Mouse (Mus musculus) induced T-regulatory cell, adult 2 months (primary cell): ENCODE data around the gene Arpc5.
"Not testable (repeated sequence)": the region's sequence is repeated elsewhere in the genome, so short reads cannot be mapped to it uniquely, and the experiment has no call there.

Experiments
- DNase-seq: peaks from one replicate; pipeline ENCODE4 v3.0.0-alpha.2; 2012; ENCODE audit warnings: low read depth

Arpc5 gene

DNA sequence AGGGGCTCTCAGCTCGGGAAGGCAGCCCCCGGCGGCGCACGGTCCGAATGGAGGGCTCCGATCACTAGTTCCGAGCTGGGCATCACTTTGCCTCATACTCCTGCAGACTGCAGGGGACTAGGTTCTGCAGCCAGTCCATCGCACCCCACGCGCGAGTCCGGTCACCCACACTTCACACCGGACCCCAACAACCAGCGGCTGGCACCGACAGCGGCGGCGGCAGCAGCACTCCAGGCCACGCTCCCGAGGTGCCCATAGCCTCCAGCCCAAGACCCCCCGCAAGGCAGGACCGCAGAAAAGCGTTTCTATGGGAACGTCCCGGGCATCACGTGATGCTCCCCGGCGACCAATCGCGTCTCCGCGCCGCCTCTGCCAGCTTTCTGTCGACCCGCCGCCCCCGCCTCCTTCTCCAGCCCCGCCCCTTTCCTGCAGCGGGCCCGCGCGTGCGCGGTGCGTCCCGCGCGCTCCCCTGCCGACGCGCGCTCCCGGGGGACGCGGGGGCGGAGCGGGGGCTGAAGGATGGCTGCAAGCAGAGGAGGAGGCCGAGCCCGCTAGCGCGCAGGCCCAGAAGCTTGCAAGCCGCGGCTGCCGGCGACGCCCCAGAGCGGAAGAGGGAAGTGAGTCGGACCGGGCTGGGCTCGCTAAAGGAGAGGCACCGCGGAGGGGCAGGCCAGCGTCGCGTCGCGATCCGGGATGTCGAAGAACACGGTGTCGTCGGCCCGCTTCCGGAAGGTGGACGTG, at the start of gene Arpc5, which contains the start of gene Rgl1:
TSS of gene Arpc5 (plus strand) at position 511 of the 741 bp plus-strand sequence.
TSS of gene Rgl1 (minus strand) at position 320 of the 741 bp plus-strand sequence.
- peak; percentile 98 for DNase-seq

DNA sequence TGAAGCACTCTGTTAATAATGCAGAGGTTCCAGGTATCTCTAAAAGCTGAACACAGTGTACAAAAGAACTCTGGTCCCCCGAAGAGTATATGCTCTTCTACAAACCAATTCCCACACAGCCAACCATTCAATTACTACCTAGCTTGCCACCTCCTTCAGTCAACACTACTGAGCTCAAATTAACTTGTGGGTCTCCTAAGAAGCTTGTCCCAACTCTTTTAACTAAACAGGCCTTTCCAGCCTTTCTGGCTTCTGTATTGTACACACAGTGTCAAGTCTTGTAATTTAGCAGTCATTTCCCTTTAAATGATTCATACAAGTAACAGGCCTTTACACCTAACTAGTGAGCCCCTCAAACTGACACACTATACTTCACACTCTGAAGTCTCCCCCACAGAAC, 49.0 kb upstream of the Arpc5 start:
- no peak for DNase-seq

DNA sequence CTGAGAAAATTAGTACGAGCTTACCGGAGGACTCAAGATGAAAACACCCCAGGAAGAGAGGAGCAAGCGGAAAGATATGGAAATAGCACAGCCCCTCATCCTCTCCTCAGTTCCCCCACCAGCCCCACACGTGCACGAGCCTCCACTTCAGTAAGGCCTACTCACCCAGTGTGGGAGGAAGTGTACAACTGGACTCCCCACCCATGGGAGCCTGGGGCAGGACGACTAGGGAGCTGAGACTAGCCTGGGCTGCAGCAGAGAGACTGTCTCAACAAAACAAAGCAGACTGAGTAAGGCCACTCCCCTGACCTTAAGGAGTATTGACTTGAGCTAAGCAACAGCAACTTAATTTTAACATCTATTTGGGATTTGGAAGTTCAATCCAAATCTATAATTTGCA, 48.1 kb upstream of the Arpc5 start:
- no peak for DNase-seq

DNA sequence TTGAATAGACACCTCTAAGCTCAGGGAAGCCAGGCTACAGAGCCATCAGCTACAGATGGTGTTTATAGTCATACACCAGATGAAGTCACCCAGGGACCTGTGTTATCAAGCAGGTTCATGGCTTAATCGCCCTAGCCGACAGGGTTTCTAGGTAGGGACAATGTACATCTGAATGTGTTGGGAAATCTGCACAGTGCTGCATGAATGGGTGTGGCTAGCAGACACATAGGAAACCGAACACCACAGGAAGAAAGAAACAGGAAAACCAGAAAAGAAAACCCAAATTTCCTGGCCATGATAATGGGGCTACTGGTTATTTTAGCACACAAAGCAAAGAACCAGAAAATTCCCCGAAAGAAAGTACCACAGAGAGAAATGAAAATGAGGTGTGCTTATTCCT, 45.4 kb upstream of the Arpc5 start:
- peak; percentile 8 for DNase-seq

DNA sequence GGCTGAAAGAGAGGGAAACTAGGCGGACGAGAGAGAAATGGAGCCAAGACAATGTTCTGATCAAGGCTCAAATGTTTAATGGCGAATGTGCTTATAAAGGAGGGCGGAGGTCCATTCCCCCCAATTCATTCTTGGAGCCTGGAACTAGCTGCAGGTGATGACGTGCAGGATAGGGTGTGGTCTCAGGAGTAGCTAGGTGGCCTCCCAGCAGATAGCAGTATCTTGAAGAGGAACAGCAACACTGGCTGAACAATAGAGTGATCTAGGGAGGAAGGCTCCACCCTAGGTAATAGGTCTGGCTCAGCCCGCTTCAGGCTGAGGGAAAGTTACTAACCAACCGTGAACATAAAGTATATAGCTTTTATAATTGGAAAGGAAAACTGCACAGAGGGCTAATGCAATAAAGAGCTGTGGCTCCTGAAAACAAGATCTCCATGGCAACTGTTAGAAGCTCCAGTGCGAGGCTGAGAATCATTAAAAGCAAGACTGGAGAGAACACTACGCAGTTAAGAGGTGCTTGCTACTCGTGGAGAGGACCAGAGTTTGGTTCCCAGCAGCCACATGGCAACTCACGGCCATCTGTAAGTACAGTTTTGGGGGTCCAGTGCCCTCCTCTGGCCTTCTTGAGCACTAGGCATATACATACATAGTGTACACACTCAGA, 44.7 kb upstream of the Arpc5 start:
- no peak for DNase-seq

DNA sequence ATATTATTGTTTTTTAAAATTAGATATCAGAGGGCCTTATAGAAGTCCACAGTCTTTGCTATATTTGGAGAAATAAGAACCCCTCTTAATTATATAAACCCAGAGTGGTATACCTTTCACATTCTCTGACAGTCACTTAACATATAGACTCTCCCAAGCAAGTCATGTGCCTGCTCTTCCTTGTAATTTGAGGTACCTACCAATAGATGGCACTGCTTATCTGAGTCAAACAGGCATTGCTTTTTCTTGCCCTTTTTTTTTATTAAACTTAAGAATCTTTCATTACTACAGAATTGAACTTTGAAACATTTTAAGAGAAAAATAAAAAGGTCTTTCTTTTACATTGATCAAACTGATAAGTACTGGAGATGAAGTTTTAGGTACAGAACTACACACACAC, 42.1 kb upstream of the Arpc5 start:
- peak; percentile 62 for DNase-seq

DNA sequence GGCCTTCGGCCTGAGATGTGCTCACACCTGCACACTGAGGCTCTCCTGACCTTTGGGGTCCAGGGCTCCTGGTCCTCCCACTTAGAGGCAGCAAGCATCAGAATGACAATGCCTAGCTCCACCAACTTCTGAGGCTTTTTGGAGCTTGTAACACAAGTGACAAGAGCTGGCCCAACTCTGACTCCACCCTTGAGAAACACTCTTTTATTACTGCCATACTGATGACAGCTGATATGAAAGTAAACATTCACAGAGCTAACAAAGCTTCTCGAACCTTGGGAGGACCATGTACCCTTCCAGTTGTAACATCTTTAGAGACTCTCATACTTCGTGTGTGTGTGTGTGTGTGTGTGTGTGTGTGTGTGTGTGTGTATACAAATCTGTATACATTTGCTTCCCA, 40.2 kb upstream of the Arpc5 start:
- no peak for DNase-seq

DNA sequence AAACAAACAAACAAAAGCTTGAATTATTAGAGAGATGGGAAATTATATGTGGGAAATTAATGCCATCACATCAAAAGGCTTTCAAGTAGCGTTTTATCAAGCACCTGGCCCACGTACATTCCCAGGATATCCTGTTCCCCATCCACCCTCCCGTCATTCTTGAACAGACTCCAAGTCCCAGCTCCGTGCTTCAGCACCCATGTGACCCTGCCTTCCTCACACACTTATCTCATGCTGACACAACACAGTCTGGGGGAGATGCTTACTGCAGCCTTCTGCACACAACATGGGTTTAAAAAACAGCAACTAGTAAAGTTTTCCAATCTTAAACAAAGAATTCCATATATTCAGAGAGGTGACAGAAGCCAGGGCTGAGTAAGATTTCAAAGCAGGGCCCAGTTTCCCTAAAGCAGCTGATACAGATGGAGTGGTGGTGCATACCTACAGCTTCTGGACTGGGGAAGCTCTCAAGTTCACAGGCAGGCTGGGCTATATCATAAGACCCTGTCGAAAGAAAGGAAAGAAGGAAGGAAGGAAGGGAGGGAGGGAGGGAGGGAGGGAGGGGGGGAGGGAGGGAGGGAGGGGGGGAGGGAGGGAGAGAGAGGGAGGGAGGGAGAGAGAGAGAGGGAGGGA, 38.6 kb upstream of the Arpc5 start:
- no peak for DNase-seq

DNA sequence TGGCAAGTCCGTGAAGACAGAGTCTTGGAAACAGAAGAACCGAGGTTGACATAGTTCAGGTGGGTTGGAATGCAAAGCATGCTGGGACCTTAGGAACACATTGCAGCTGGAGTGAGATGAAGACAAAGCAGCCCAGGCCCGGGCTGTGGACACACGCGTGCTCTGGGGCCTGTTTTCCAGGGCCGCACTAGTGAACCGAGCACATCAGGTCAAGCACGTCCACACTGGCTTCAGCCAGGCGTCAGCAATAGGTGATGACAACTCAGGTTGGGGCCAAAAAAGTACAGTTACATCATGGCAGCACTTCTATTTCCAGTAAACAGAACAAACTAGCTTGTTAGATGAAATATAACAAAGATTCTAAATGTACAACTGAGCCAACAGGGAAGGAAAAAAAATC, 27.5 kb upstream of the Arpc5 start:
- no peak for DNase-seq

DNA sequence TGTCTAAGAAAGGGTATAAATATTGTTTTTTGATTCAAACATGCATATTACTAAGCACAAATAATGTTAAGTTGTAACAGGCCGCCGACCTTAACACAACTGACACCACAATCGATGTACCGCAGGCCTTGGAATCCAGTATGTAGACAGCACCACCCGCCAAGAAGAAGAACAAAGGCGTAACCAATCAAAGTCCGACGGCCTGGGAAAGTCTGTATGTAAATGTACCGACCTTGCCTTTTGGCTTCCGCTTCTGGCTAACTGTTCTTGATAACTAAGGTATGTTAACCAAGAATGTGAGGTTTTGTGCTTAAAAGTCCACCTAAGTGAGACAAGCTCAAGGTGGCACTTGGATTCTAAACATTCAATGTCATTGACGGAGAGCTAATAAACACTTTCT, 27.0 kb upstream of the Arpc5 start:
- DNase-seq = no peak

DNA sequence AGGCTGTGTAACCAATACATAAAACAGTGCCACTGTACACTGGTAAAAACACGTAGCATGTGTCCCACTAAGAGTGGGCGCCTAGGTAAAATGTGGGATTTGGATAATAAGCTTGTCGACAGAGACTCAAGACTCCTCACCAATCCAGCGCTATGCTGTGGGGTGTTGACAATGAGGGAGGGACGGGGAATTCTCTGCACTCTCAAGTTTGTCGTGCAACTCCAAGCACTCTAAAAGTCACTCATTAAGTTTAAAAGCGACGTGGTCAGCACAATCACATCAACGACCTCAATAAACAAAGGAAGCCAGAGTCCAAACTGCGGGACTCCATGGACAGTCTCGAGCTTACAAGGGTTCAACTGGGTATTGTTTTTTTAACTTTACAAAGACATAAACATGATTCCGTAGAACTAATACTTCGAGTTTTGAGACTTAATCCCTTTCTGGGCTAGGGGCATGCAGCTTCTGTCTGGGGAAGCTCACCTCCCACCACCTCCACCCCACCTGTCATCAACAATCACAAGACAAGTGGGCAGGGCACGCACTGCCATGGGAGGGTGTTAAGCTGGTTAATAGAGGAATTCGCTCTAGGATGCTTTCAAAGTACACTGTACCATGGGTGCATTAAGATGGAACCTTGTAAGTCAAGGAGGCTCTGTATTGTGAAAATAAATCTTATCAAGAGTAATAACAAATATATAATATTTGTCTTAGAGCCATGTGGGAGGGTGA, 23.1 kb upstream of the Arpc5 start:
- no peak for DNase-seq

DNA sequence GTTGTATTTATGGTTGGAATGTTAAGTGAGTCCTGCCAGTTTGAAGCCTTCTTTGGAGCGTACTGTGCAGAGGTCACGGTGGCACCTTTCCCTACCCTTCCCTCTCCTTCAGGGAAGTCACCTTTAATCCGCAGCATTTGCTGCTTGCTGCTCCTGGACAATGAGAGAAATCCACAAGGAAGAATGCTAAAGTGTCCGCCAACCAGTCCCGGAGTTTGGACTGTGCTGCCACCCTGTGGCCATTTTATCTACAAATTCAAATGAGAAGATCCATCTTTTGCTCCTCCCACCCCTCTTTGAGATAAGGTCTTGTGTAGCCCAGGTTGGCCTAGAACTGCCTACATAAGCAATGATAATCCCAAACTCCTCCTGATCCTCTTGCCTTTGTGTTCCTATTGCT, 19.9 kb upstream of the Arpc5 start:
- DNase-seq = peak; percentile 73

DNA sequence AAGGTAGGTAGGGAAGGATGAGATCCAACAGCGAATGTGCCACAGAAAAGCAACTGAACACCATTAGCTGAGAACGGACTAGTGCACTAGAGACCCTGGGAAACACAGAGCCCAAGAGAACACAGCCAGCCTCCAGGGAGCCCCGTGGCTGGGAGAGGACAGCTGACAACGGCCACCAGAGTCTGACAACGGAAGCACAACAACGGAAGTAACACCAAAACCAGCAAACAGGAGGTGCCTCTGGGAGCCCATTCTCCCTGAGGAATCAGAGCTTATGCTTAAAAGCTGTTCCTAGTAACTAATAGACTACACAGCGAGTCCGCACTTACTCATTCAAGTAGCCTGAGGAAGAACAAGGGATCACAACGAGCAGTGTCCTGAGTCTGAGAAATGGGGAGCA, 17.1 kb upstream of the Arpc5 start:
- DNase-seq = no peak

DNA sequence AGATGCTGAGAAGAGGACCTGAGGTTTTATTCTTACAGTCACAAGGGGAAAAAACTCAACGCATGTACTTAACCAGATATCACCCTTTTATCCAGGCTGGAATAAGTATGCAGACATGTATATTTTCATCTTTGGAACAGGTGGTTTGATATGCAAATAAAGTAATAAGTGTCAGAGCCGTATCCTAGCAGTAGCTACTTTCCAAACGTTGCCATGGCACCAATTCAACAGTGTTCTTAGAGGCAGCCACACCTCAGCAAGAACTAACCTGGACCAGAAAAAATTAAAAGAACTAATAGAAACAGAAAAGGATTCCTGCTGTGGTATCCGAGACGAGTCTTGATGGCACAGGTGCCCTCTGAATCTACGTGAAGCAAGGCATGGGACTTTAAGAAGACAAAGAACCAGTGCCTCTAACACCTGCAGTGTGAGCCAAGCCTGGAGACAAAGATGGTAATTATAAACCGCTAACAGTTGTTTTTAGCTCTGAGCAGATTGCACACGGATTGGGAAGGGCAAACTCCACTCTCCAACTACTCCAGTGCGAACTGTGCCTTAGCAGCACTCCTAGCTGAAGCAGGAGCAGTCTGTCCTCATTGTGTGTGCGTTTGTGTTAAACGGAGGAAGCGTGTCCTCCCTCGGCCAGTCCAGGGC, 15.9 kb upstream of the Arpc5 start, which contains the start of gene Apobec4:
TSS of gene Apobec4 (plus strand) at position 240 of the 654 bp plus-strand sequence.
- no peak for DNase-seq

DNA sequence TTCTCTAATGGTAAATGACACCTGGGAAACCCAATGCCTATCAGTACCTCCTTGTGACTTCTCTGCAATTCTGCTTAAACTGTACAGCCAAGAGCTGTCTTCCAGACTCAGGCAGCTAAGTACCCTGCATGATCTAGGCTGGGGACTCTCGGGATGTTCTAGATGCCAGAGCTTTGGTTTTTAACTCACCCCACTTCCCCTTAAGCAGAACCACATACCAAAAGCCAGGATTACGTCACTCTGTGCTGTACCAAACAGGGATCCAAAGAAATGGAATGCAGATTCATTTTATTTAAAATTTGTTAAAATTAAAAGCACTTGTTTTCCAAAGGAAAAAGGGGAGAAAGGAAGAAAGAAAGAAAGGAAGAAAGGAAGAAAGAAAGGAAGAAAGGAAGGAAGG, 4.6 kb upstream of the Arpc5 start:
- DNase-seq = no peak

DNA sequence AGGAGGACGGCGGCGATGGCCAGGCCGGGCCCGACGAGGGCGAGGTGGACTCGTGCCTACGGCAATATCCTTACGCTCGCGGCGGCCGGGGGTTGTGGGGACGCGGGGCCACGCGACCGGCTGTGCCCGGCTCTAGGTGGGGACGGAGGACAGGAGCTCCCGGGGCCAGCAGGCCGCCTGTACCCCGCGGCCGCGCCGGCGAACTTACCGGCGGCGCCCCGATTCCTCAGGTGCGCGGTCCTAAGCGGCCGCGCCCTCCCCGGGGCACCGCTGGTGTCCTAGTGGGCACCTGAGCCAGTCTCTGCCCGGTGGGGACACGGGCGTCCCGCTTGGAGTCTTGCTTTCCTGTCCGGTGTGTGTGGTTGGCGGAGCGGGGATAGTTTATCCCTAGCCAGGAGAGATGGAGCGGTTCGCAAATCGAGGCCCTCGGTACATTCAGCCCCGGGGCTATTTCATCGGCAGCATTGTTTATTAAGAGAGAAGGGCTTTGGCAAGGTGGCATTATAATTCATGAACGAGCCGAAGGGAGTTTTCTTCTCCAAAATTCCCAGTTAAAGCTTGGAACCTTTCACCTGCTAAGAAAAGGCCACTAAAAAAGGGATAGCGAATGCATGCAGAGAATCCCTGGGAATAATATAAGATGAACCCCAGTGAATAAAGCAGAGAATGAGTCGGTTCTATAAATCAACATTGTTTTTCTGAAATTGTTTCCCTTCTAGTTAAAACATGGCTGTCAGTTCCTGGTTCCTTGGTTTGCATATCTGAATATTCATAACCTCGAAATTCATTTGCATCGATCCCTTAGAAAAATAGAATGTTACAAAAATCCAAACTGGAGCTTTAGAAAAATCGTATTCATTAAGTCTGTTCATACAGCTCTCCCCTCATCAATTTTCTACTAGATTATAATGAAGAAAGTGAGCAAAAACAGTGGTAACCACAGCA, 734 bp downstream of the Arpc5 start:
- DNase-seq = peak; percentile 75

DNA sequence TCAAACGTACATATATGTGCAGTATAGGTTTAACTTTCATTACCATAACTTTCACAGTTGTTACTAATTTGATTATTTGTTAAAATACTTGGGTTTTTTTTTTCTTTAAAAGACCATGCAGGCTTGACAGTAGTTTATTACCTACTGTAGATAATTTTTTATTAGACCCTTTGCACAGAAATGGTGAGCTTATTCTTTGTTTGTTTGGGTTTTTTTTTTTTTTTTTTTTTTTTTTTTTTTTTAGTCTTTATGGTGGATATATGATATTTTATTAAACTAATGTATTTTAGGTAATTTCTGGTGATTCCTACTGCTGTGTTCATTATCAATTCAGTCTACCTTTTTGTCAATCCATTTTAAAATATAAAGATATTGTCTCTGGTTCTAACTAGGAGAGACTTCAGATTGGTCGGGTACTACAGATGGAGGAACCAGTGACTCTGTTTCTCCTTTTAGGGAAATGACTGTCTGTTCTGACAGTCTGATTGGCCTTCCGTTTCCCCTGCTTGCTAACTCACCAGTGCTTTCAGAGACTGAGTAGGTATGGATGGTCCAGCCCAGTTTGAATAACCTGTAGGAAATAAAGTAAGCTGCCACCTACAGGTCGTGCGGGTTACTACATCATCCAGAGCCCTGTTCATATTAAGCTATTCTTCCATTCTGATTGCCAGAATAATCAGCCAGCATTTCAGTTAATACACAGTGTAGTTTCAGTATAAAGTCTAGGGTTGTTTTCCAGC, 1.6 kb downstream of the Arpc5 start:
- peak; percentile 94 for DNase-seq

DNA sequence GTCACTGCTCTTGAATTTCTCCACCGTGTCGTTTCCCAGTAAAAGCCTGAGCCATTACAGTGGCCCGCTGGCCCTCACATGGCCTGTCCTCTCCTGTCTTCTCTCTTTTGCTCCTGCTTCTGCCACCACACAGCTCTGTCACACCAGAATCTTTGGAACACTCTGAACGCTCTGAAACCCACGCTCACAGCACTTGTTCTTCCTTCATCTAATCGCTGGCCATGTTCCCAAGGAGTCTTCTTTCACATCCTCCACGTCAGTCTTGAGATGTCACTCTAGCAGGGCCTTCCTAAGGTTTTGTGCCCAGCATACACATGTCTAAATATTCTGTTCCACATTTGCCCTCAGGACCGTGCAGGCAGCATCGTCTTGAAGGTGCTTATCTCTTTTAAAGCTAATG, 4.7 kb downstream of the Arpc5 start:
- DNase-seq = no peak

DNA sequence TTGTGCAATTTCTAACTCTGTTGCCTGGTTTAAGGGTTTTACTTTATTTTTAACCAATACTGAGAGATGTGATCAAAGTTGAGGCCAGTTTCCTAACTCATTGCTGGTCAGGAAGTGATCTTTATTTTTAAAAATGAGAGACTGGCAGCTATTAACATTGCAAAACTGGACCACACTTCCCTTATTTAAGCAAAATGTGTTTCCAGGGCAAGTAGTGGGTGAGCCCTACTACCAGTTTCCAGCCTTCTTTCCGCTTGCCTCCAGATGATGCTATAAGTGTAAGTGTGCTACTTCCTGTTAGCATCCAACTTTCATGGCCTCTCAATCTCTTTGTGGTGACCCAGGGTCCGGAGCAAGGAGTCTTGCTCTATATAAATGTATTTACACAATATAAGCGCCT, 8.3 kb downstream of the Arpc5 start:
- not testable (repeated sequence) for DNase-seq
